Mouse (Mus musculus): ENCODE data around the gene Scgb2b24.

Scgb2b24 gene

GRCm38 (mm10) chr7:33739212-33739611, at the start of gene Scgb2b24:
Scgb2b24 (minus strand) TSS chr7:33739312.
- DNase-seq (ENCODE audit: low spot score), result no peak

- no peak for DNase-seq (ENCODE audit: low spot score)
Measured at GRCm38 (mm10) chr7:33743499-33743898, 4.4 kb upstream of the Scgb2b24 start, which contains the start of gene Scgb1b24. Scgb1b24 (plus strand) TSS chr7:33743799.

GRCm38 (mm10) chr7:33689864-33690263, 49.2 kb downstream of the Scgb2b24 start:
- DNase-seq (ENCODE audit: low spot score), result no peak

Measured in ovary, adult 18-20 months (tissue).